In the genomic region with DNA sequence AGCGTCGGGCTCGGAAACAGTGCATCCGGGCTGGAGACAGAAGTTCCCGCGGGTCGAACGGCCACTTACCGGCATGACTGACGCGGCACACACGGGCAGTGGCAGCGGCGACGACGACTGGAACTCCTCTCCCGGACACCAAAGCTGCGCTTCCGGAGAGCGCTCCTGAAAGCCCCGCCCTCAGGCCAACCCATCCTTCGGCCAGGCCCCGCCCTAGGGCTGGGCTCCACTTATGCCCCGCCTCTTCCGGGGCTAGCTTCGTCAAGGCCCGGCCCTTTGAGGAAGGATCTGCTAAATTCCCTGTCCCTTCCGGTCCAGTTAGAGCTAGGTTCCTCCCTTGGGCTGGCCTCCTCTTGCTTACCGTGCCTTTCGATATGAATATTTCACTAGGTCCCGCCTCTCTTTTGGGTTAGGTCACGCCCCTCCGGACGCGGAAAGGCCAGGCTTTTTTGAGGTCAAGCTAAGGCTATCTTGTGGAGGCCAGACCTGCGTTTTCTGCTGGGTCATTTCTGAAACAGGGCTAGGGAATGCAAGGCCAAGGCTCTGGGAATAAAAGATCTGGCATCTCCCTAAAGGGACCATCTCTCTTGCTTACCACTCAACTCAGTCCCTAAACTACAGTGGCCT, we compare ENCODE assay signal across 8 mouse cellular contexts. TPM values are rescaled to one million over a fixed set of nuclear protein-coding genes. Genes with fewer than 3 reads are reported as not detected.
DNase-seq lines count a peak whose midpoint lies in the region; ATAC-seq and TF ChIP-seq lines count a peak whose summit lies in the region.

A gene (minus strand): TSS at position 221 of the 627 bp plus-strand sequence.

- dilution Hi-C loops in CH12.LX (cut with MboI; ENCODE audit: extremely low pct_ligation_motif_present, extremely low pct_unique_long_range_greater_than_20kb, low sequenced_read_pairs), result no loop called here

- peak within 1 kb of the TSS; percentile 86 to 92 (median 89) for H3K4me3 ChIP-seq in CH12.LX (replicated peaks in 1 of 3; ENCODE audit: low read depth in 2 of 3, low read length in 2 of 3, poor library complexity in 1 of 3)
- H3K4me3 ChIP-seq in forebrain, embryonic 11.5 days (ENCODE audit: low read depth, low read length), result peak within 1 kb of the TSS; percentile 67
- H3K4me3 ChIP-seq in heart, embryonic 16.5 days (ENCODE audit: low read length), result peak within 1 kb of the TSS; percentile 84
- peak within 1 kb of the TSS; percentile 81 for H3K4me3 ChIP-seq in liver, embryonic 15.5 days (replicated peaks)
- H3K4me3 ChIP-seq in neural tube, embryonic 12.5 days, result peak within 1 kb of the TSS; percentile 67

- H3K9me3 ChIP-seq in CH12.LX (replicated peaks; ENCODE audit: low read length), result no peaks in the 10 kb centered on the region
- no peaks in the 10 kb centered on the region for H3K9me3 ChIP-seq in forebrain, embryonic 11.5 days (ENCODE audit: control insufficient read depth, low read length)
- H3K9me3 ChIP-seq in heart, embryonic 16.5 days (replicated peaks; ENCODE audit: control insufficient read depth, low read length), result no peaks in the 10 kb centered on the region
- no peaks in the 10 kb centered on the region for H3K9me3 ChIP-seq in liver, embryonic 15.5 days (replicated peaks)
- no peaks in the 10 kb centered on the region for H3K9me3 ChIP-seq in neural tube, embryonic 12.5 days

- no peak for TF ChIP-seq EP300 in CH12.LX (IDR thresholded peaks at IDR 0.05; ENCODE audit: low read length)

- no peak for TF ChIP-seq RAD21 in CH12.LX (IDR thresholded peaks at IDR 0.05; ENCODE audit: low read depth, low read length)

- peak within 1 kb of the TSS; percentile 90 for H3K4me2 ChIP-seq in CH12.LX (ENCODE audit: insufficient read depth, low read depth, poor library complexity, severe bottlenecking)
- H3K4me2 ChIP-seq in forebrain, embryonic 11.5 days (ENCODE audit: low read depth, low read length, severe bottlenecking), result peak within 1 kb of the TSS; percentile 82
- H3K4me2 ChIP-seq in heart, embryonic 16.5 days (ENCODE audit: low read depth, low read length), result peak within 1 kb of the TSS; percentile 90
- H3K4me2 ChIP-seq in liver, embryonic 15.5 days, result peak within 1 kb of the TSS; percentile 96
- peak within 1 kb of the TSS; percentile 73 for H3K4me2 ChIP-seq in neural tube, embryonic 12.5 days (replicated peaks)

- peaks cover 0 to 18% of the 10 kb centered on the region in 2 experiments for H3K36me3 ChIP-seq in CH12.LX (replicated peaks in 1 of 2; ENCODE audit: control insufficient read depth in 1 of 2, insufficient read depth in 1 of 2, low read length in 1 of 2)
- no peaks in the 10 kb centered on the region for H3K36me3 ChIP-seq in forebrain, embryonic 11.5 days (ENCODE audit: control insufficient read depth, insufficient read depth, low read length)
- no peaks in the 10 kb centered on the region for H3K36me3 ChIP-seq in heart, embryonic 16.5 days (ENCODE audit: control insufficient read depth, insufficient read depth)
- H3K36me3 ChIP-seq in liver, embryonic 15.5 days (replicated peaks), result 0 out of 2 replicates have a peak, but pooled peaks cover 4% of the 10 kb centered on the region
- H3K36me3 ChIP-seq in neural tube, embryonic 12.5 days, result no peaks in the 10 kb centered on the region

- 1% methylated on average over 36 of the region's 36 CpGs for WGBS in forebrain, embryonic 11.5 days
- under 1% methylated on average over 36 of the region's 36 CpGs for WGBS in heart, embryonic 16.5 days
- WGBS in liver, embryonic 15.5 days (ENCODE audit: insufficient replicate concordance), result 0% methylated on average over 36 of the region's 36 CpGs
- WGBS in neural tube, embryonic 12.5 days, result under 1% methylated on average over 36 of the region's 36 CpGs

- peaks cover 19% of the 10 kb centered on the region for H3K79me2 ChIP-seq in CH12.LX (replicated peaks; ENCODE audit: control insufficient read depth, extremely low read depth, insufficient read depth, poor library complexity, severe bottlenecking)

- peaks cover 8 to 50% of the 10 kb centered on the region in 2 experiments; a peak in 3 of 4 replicates for H3K4me1 ChIP-seq in CH12.LX (ENCODE audit: control insufficient read depth in 1 of 2, insufficient read depth in 2 of 2)
- H3K4me1 ChIP-seq in forebrain, embryonic 11.5 days (replicated peaks; ENCODE audit: control insufficient read depth, insufficient read depth, low read length), result peaks cover 7% of the 10 kb centered on the region; the same call in 1 of the 2 replicates
- H3K4me1 ChIP-seq in heart, embryonic 16.5 days (ENCODE audit: control insufficient read depth, insufficient read depth, low read length), result peaks cover 14% of the 10 kb centered on the region
- H3K4me1 ChIP-seq in liver, embryonic 15.5 days (replicated peaks), result peaks cover 44% of the 10 kb centered on the region
- peaks cover 13% of the 10 kb centered on the region for H3K4me1 ChIP-seq in neural tube, embryonic 12.5 days

- ATAC-seq in forebrain, embryonic 11.5 days (replicated peaks; ENCODE audit: low FRiP score), result peak; percentile 97
- peak; percentile 97 for ATAC-seq in heart, embryonic 16.5 days (replicated peaks; ENCODE audit: extremely low read depth, insufficient read depth, low FRiP score)
- peak; percentile 97 for ATAC-seq in liver, embryonic 15.5 days (ENCODE audit: insufficient read depth)
- ATAC-seq in neural tube, embryonic 12.5 days (ENCODE audit: low FRiP score, low read depth), result peak; percentile 96

- peak; percentile 99 for DNase-seq in CH12.LX (ENCODE audit: extremely low read depth)
- peak; percentile 94 for DNase-seq in c-Kit-positive CD71-positive TER-119-negative erythroid progenitor cells, embryonic 14.5 days (ENCODE audit: low read depth)
- DNase-seq in forebrain, embryonic 11.5 days (ENCODE audit: low spot score), result peak; percentile 95
- peak; percentile 97 for DNase-seq in kidney, postnatal 36 days
- peak; percentile 96 for DNase-seq in telencephalon, adult 2 months (ENCODE audit: low read depth, low spot score)

- in situ Hi-C loops in CH12.LX (cut with MboI; ENCODE audit: low pct_ligation_motif_present, low pct_unique_long_range_greater_than_20kb, low sequenced_read_pairs), result no loop called here

- no peaks in the 10 kb centered on the region for H3K27me3 ChIP-seq in CH12.LX (replicated peaks)
- H3K27me3 ChIP-seq in forebrain, embryonic 11.5 days (ENCODE audit: control insufficient read depth, insufficient read depth, low read length), result no peaks in the 10 kb centered on the region
- no peaks in the 10 kb centered on the region for H3K27me3 ChIP-seq in heart, embryonic 16.5 days (ENCODE audit: control insufficient read depth, insufficient read depth, low read length)
- no peaks in the 10 kb centered on the region for H3K27me3 ChIP-seq in liver, embryonic 15.5 days
- H3K27me3 ChIP-seq in neural tube, embryonic 12.5 days (replicated peaks), result no peaks in the 10 kb centered on the region

- TF ChIP-seq CTCF in CH12.LX (conservative IDR thresholded peaks at IDR 0.05 in 1 of 2, IDR thresholded peaks at IDR 0.05 in 1 of 2; ENCODE audit: low read depth in 2 of 2, low read length in 2 of 2), result no peak

- peak within 1 kb of the TSS; percentile 17 for H3K27ac ChIP-seq in CH12.LX (ENCODE audit: insufficient read depth, low read depth)
- 0 out of 2 replicates have a peak within 1 kb of the TSS, but pooled peaks have one; percentile 9 for H3K27ac ChIP-seq in forebrain, embryonic 11.5 days (ENCODE audit: low read depth, low read length)
- peak within 1 kb of the TSS; percentile 83 for H3K27ac ChIP-seq in heart, embryonic 16.5 days (ENCODE audit: low read length)
- peak within 1 kb of the TSS; percentile 77 for H3K27ac ChIP-seq in liver, embryonic 15.5 days (replicated peaks)
- H3K27ac ChIP-seq in neural tube, embryonic 12.5 days, result no peak within 1 kb of the TSS

- peak within 1 kb of the TSS; percentile 59 for H3K9ac ChIP-seq in CH12.LX (ENCODE audit: insufficient read depth, low read depth)
- peak within 1 kb of the TSS; percentile 68 for H3K9ac ChIP-seq in forebrain, embryonic 11.5 days (ENCODE audit: low read length)
- peak within 1 kb of the TSS; percentile 78 for H3K9ac ChIP-seq in heart, embryonic 16.5 days (ENCODE audit: low read length)
- H3K9ac ChIP-seq in liver, embryonic 15.5 days, result peak within 1 kb of the TSS; percentile 79
- peak within 1 kb of the TSS; percentile 61 for H3K9ac ChIP-seq in neural tube, embryonic 12.5 days

- peak; percentile 96 for TF ChIP-seq POLR2A in CH12.LX (IDR thresholded peaks at IDR 0.05; ENCODE audit: low read depth, low read length)

TF ChIP-seq in CH12.LX, 34 proteins besides CTCF, POLR2A, EP300 and RAD21 (continues in another document):
- TF ChIP-seq E2F4 (IDR thresholded peaks at IDR 0.05; ENCODE audit: insufficient replicate concordance, low read depth, low read length) (no peak), MYC (IDR thresholded peaks at IDR 0.05; ENCODE audit: low read depth, low read length) (0 out of 2 replicates have a peak, but pooled peaks have one; percentile 40), MEF2A (IDR thresholded peaks at IDR 0.05; ENCODE audit: borderline replicate concordance, low read depth, low read length) (peak; percentile 59), TCF12 (IDR thresholded peaks at IDR 0.05; ENCODE audit: low read depth, low read length) (peak; percentile 77), CHD2 (IDR thresholded peaks at IDR 0.05; ENCODE audit: low read length) (peak; percentile 46; the same call in 1 of the 2 replicates), IRF4 (IDR thresholded peaks at IDR 0.05; ENCODE audit: low read depth, low read length) (peak; percentile 91), TBP (conservative IDR thresholded peaks at IDR 0.05; ENCODE audit: low read depth, low read length) (peak; percentile 58), ZKSCAN1 (IDR thresholded peaks at IDR 0.05; ENCODE audit: borderline replicate concordance, low read depth, low read length) (no peak), PAX5 (IDR thresholded peaks at IDR 0.05; ENCODE audit: low read length) (no peak), UBTF (IDR thresholded peaks at IDR 0.05; ENCODE audit: low read depth, low read length) (peak; percentile 51), MAX (IDR thresholded peaks at IDR 0.05; ENCODE audit: low read length) (peak; percentile 45; the same call in 1 of the 2 replicates), CHD1 (IDR thresholded peaks at IDR 0.05; ENCODE audit: low read depth, low read length) (0 out of 2 replicates have a peak, but pooled peaks have one; percentile 29), SIN3A (IDR thresholded peaks at IDR 0.05; ENCODE audit: low read length) (peak; percentile 92), POLR2AphosphoS2 (IDR thresholded peaks at IDR 0.05; ENCODE audit: low read depth, low read length) (peak; percentile 76), KAT2A (IDR thresholded peaks at IDR 0.05; ENCODE audit: insufficient replicate concordance, low read length) (peak; percentile 43; the same call in 1 of the 2 replicates)

RNA-seq across cellular contexts. Expression of the gene that starts here (rescaled TPM):
- total RNA-seq in CH12.LX (2012; rRNA removed) (445 and 523 TPM in 2 replicates), CH12.LX (2014; rRNA removed) (382 and 398 TPM in 2 replicates)
- 242 and 264 TPM in 2 replicates for polyA plus RNA-seq in CH12.LX (2012; ENCODE audit: insufficient read length, low read depth)
- polyA plus RNA-seq in forebrain, embryonic 11.5 days (2014; fragmentation: Nextera tagmentation; extraction: Ambion mirVana), result 209 and 211 TPM in 2 replicates
- 213 and 263 TPM in 2 replicates for polyA plus RNA-seq in heart, embryonic 16.5 days (2015; fragmentation: Nextera tagmentation; extraction: Ambion mirVana)
- polyA plus RNA-seq in liver, embryonic 15.5 days (2015; fragmentation: Nextera tagmentation; extraction: Ambion mirVana), result 181 and 201 TPM in 2 replicates
- 275 and 300 TPM in 2 replicates for polyA plus RNA-seq in neural tube, embryonic 12.5 days (2016; fragmentation: Nextera tagmentation; extraction: Ambion mirVana)
